Mouse (Mus musculus): ENCODE measurements around the gene Ppp4r1. TPM values are rescaled to one million over a fixed set of nuclear protein-coding genes. Genes with fewer than 3 reads are reported as not detected.

Gene Ppp4r1
- 30.9 and 34.0 TPM in 2 replicates for polyA plus RNA-seq (2015; fragmentation: Nextera tagmentation; extraction: Ambion mirVana)

GRCm38 (mm10) chr17:65782551-65783141 is at the start of gene Ppp4r1:
Gene Ppp4r1 (plus strand): TSS chr17:65782573.
- Histone ChIP-seq H3K9me3 (ENCODE audit: control insufficient read depth, low read length) (no peaks in the 10 kb centered on the region), H3K4me2 (ENCODE audit: low read depth, low read length) (peak within 1 kb of the TSS; percentile 67), H3K4me1 (ENCODE audit: control insufficient read depth, insufficient read depth, low read length) (peaks cover 12% of the 10 kb centered on the region; the same call in 1 of the 2 replicates), H3K36me3 (ENCODE audit: control insufficient read depth, insufficient read depth, low read length) (0 out of 2 replicates have a peak, but pooled peaks cover 3% of the 10 kb centered on the region), H3K27me3 (replicated peaks; ENCODE audit: control insufficient read depth, insufficient read depth, low read length) (no peaks in the 10 kb centered on the region), H3K4me3 (ENCODE audit: low read length) (peak within 1 kb of the TSS; percentile 94), H3K27ac (ENCODE audit: low read length) (peak within 1 kb of the TSS; percentile 99), H3K9ac (ENCODE audit: low read depth, low read length) (peak within 1 kb of the TSS; percentile 100)
- peak; percentile 88 for ATAC-seq
- WGBS, result under 1% methylated on average over 78 of the region's 81 CpGs

- Histone ChIP-seq H3K9me3 (ENCODE audit: control insufficient read depth, low read length) (no peaks in the 10 kb centered on the region), H3K4me1 (ENCODE audit: control insufficient read depth, insufficient read depth, low read length) (no peaks in the 10 kb centered on the region), H3K4me2 (ENCODE audit: low read depth, low read length) (no peak overlapping the region), H3K9ac (ENCODE audit: low read depth, low read length) (no peak overlapping the region), H3K27me3 (replicated peaks; ENCODE audit: control insufficient read depth, insufficient read depth, low read length) (no peaks in the 10 kb centered on the region), H3K4me3 (ENCODE audit: low read length) (no peak overlapping the region), H3K36me3 (ENCODE audit: control insufficient read depth, insufficient read depth, low read length) (no peaks in the 10 kb centered on the region), H3K27ac (ENCODE audit: low read length) (no peak overlapping the region)
- ATAC-seq, result no peak
- whole genome bisulfite sequencing, result 80% methylated on average over 4 of the region's 4 CpGs
These were observed 49.7 kb upstream of the Ppp4r1 start for GRCm38 (mm10) chr17:65732666-65733065.

GRCm38 (mm10) chr17:65735088-65735487 is 47.3 kb upstream of the Ppp4r1 start:
- Histone ChIP-seq H3K4me1 (ENCODE audit: control insufficient read depth, insufficient read depth, low read length) (no peaks in the 10 kb centered on the region), H3K9ac (ENCODE audit: low read depth, low read length) (no peak overlapping the region), H3K9me3 (ENCODE audit: control insufficient read depth, low read length) (no peaks in the 10 kb centered on the region), H3K4me2 (ENCODE audit: low read depth, low read length) (no peak overlapping the region), H3K36me3 (ENCODE audit: control insufficient read depth, insufficient read depth, low read length) (no peaks in the 10 kb centered on the region), H3K4me3 (ENCODE audit: low read length) (no peak overlapping the region), H3K27ac (ENCODE audit: low read length) (no peak overlapping the region), H3K27me3 (replicated peaks; ENCODE audit: control insufficient read depth, insufficient read depth, low read length) (no peaks in the 10 kb centered on the region)
- no peak for ATAC-seq
- WGBS, result 87% methylated on average over 2 of the region's 2 CpGs

- ATAC-seq, result no peak
- Histone ChIP-seq H3K27me3 (replicated peaks; ENCODE audit: control insufficient read depth, insufficient read depth, low read length) (no peaks in the 10 kb centered on the region), H3K4me1 (ENCODE audit: control insufficient read depth, insufficient read depth, low read length) (no peaks in the 10 kb centered on the region), H3K27ac (ENCODE audit: low read length) (no peak overlapping the region), H3K9ac (ENCODE audit: low read depth, low read length) (no peak overlapping the region), H3K4me2 (ENCODE audit: low read depth, low read length) (no peak overlapping the region), H3K4me3 (ENCODE audit: low read length) (no peak overlapping the region), H3K9me3 (ENCODE audit: control insufficient read depth, low read length) (no peaks in the 10 kb centered on the region), H3K36me3 (ENCODE audit: control insufficient read depth, insufficient read depth, low read length) (no peaks in the 10 kb centered on the region)
- 80% methylated on average over 5 of the region's 5 CpGs for WGBS
These were observed 45.2 kb upstream of the Ppp4r1 start for GRCm38 (mm10) chr17:65737175-65737574.

GRCm38 (mm10) chr17:65737622-65738021 is 44.8 kb upstream of the Ppp4r1 start:
- Histone ChIP-seq H3K36me3 (ENCODE audit: control insufficient read depth, insufficient read depth, low read length) (no peaks in the 10 kb centered on the region), H3K4me1 (ENCODE audit: control insufficient read depth, insufficient read depth, low read length) (no peaks in the 10 kb centered on the region), H3K9me3 (ENCODE audit: control insufficient read depth, low read length) (no peaks in the 10 kb centered on the region), H3K27ac (ENCODE audit: low read length) (no peak overlapping the region), H3K9ac (ENCODE audit: low read depth, low read length) (no peak overlapping the region), H3K27me3 (replicated peaks; ENCODE audit: control insufficient read depth, insufficient read depth, low read length) (no peaks in the 10 kb centered on the region), H3K4me3 (ENCODE audit: low read length) (no peak overlapping the region), H3K4me2 (ENCODE audit: low read depth, low read length) (no peak overlapping the region)
- no peak for ATAC-seq
- WGBS, result 76% methylated on average over 6 of the region's 6 CpGs

GRCm38 (mm10) chr17:65739874-65740725 is 42.3 kb upstream of the Ppp4r1 start:
- Histone ChIP-seq H3K9ac (ENCODE audit: low read depth, low read length) (no peak overlapping the region), H3K27ac (ENCODE audit: low read length) (no peak overlapping the region), H3K9me3 (ENCODE audit: control insufficient read depth, low read length) (no peaks in the 10 kb centered on the region), H3K27me3 (replicated peaks; ENCODE audit: control insufficient read depth, insufficient read depth, low read length) (no peaks in the 10 kb centered on the region), H3K4me2 (ENCODE audit: low read depth, low read length) (no peak overlapping the region), H3K4me3 (ENCODE audit: low read length) (no peak overlapping the region), H3K4me1 (ENCODE audit: control insufficient read depth, insufficient read depth, low read length) (no peaks in the 10 kb centered on the region), H3K36me3 (ENCODE audit: control insufficient read depth, insufficient read depth, low read length) (no peaks in the 10 kb centered on the region)
- whole genome bisulfite sequencing, result 82% methylated on average over 15 of the region's 15 CpGs
- ATAC-seq, result no peak

- Histone ChIP-seq H3K9ac (ENCODE audit: low read depth, low read length) (no peak overlapping the region), H3K4me2 (ENCODE audit: low read depth, low read length) (no peak overlapping the region), H3K27me3 (replicated peaks; ENCODE audit: control insufficient read depth, insufficient read depth, low read length) (no peaks in the 10 kb centered on the region), H3K27ac (ENCODE audit: low read length) (no peak overlapping the region), H3K9me3 (ENCODE audit: control insufficient read depth, low read length) (no peaks in the 10 kb centered on the region), H3K4me3 (ENCODE audit: low read length) (no peak overlapping the region), H3K4me1 (ENCODE audit: control insufficient read depth, insufficient read depth, low read length) (no peaks in the 10 kb centered on the region), H3K36me3 (ENCODE audit: control insufficient read depth, insufficient read depth, low read length) (no peaks in the 10 kb centered on the region)
- 86% methylated on average over 4 of the region's 4 CpGs for WGBS
- ATAC-seq, result no peak
These were observed 40.8 kb upstream of the Ppp4r1 start for GRCm38 (mm10) chr17:65741565-65741964.

GRCm38 (mm10) chr17:65742245-65742905 is 40.0 kb upstream of the Ppp4r1 start:
- Histone ChIP-seq H3K4me3 (ENCODE audit: low read length) (no peak overlapping the region), H3K4me1 (ENCODE audit: control insufficient read depth, insufficient read depth, low read length) (no peaks in the 10 kb centered on the region), H3K9ac (ENCODE audit: low read depth, low read length) (no peak overlapping the region), H3K27ac (ENCODE audit: low read length) (no peak overlapping the region), H3K27me3 (replicated peaks; ENCODE audit: control insufficient read depth, insufficient read depth, low read length) (no peaks in the 10 kb centered on the region), H3K36me3 (ENCODE audit: control insufficient read depth, insufficient read depth, low read length) (no peaks in the 10 kb centered on the region), H3K4me2 (ENCODE audit: low read depth, low read length) (no peak overlapping the region), H3K9me3 (ENCODE audit: control insufficient read depth, low read length) (no peaks in the 10 kb centered on the region)
- 83% methylated on average over 10 of the region's 10 CpGs for WGBS
- ATAC-seq, result no peak

- Histone ChIP-seq H3K4me2 (ENCODE audit: low read depth, low read length) (no peak overlapping the region), H3K4me1 (ENCODE audit: control insufficient read depth, insufficient read depth, low read length) (no peaks in the 10 kb centered on the region), H3K4me3 (ENCODE audit: low read length) (no peak overlapping the region), H3K9me3 (ENCODE audit: control insufficient read depth, low read length) (no peaks in the 10 kb centered on the region), H3K27ac (ENCODE audit: low read length) (no peak overlapping the region), H3K27me3 (replicated peaks; ENCODE audit: control insufficient read depth, insufficient read depth, low read length) (no peaks in the 10 kb centered on the region), H3K9ac (ENCODE audit: low read depth, low read length) (no peak overlapping the region), H3K36me3 (ENCODE audit: control insufficient read depth, insufficient read depth, low read length) (no peaks in the 10 kb centered on the region)
- 64% methylated on average over 4 of the region's 4 CpGs for WGBS
- ATAC-seq, result no peak
These were observed 39.4 kb upstream of the Ppp4r1 start for GRCm38 (mm10) chr17:65742969-65743368.
